Mouse (Mus musculus) G1E (cell line): ENCODE measurements around the gene U2surp.

Source experiments
- CTCF ChIP-seq: IDR thresholded peaks from 2 replicates; pipeline ENCODE4 v1.5.1; 2012; ENCODE audit warnings: low read depth, low read length, inconsistent platforms, mixed read lengths
- GATA1 ChIP-seq: IDR thresholded peaks from 2 replicates; pipeline ENCODE4 v1.6.1; 2012; ENCODE audit warnings: borderline replicate concordance, low read length, inconsistent platforms, mixed read lengths
- GATA2 ChIP-seq: IDR thresholded peaks from 2 replicates; pipeline ENCODE4 v1.6.1; 2012; ENCODE audit warnings: low read depth, low read length, inconsistent platforms, borderline replicate concordance
- POLR2AphosphoS5 ChIP-seq: IDR thresholded peaks from 2 replicates; pipeline ENCODE4 v1.6.1; 2012; ENCODE audit warnings: low read depth, low read length, inconsistent platforms; ENCODE audit not compliant: insufficient replicate concordance
- TAL1 ChIP-seq: conservative IDR thresholded peaks from 2 replicates; pipeline ENCODE4 v1.6.1; 2012; ENCODE audit warnings: low read depth, low read length, inconsistent platforms, mixed read lengths

DNA sequence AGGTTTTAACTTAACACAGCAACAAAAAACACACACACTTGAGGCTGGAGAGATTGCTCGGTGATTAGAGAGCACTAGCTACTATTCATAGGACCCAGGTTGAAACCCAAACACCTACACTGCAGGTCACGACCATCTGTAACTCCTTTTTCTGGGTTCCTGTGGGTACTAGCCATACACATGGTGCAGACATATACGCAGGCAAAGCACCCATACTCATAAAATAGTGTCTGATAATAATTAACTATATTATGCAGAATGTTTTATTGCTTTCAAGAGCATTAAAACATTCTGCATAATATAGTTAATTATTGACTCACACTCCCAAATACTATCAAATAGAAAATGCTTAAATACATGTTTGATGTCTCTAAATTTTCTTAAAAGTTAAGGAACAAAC lies 6.1 kb downstream of the U2surp start:
- no peak for TF ChIP-seq CTCF
- no peak for TF ChIP-seq GATA1
- TF ChIP-seq TAL1 = no peak
- no peak for TF ChIP-seq POLR2AphosphoS5
- TF ChIP-seq GATA2 = no peak
